Mouse (Mus musculus) testis, adult 2 months (tissue): Measurements from ENCODE around the gene Znrf1.

Experiments
- CTCF ChIP-seq: fragments of 200-500 bp; IDR thresholded peaks from 2 replicates; pipeline ENCODE4 v1.5.1; 2012; ENCODE audit warnings: low read depth, mild to moderate bottlenecking, inconsistent platforms, low read length, moderate library complexity; ENCODE audit not compliant: control insufficient read depth, insufficient read depth, insufficient replicate concordance
- POLR2A ChIP-seq: fragments of 200-500 bp; IDR thresholded peaks from 2 replicates; pipeline ENCODE4 v1.6.1; 2012; ENCODE audit warnings: low read depth, mild to moderate bottlenecking, inconsistent platforms, low read length, moderate library complexity; ENCODE audit not compliant: control insufficient read depth

- no peak for TF ChIP-seq POLR2A
- TF ChIP-seq CTCF = no peak
Observed at GRCm38 (mm10) chr8:111562274-111562803, 26.4 kb downstream of the Znrf1 start.
